Mouse (Mus musculus) right cerebral cortex, postnatal 10 days (tissue): ENCODE results near the gene Kmt2b.

Source experiments
- DNase-seq, 2 experiments: peaks; one replicate each; pipeline ENCODE4 v3.0.0; 2021; ENCODE audit warnings: low spot score in 2 of 2

Kmt2b gene

GRCm38 (mm10) chr7:30588676-30589434, at the start of gene Kmt2b:
Gene Kmt2b, minus strand, starts transcription at chr7:30588726.
- DNase-seq: peak; percentile 98

GRCm38 (mm10) chr7:30636395-30636794, 47.9 kb upstream of the Kmt2b start:
- DNase-seq: no peak

GRCm38 (mm10) chr7:30635752-30636151, 47.2 kb upstream of the Kmt2b start, which contains the start of gene Etv2:
Gene Etv2, minus strand, starts transcription at chr7:30635852.
- no peak for DNase-seq

- DNase-seq: peak in 1 of 2 experiments; percentile 40
These were observed 46.1 kb upstream of the Kmt2b start for GRCm38 (mm10) chr7:30634621-30635020.

- no peak for DNase-seq
These were observed 45.4 kb upstream of the Kmt2b start for GRCm38 (mm10) chr7:30633762-30634412.

GRCm38 (mm10) chr7:30629013-30629412, 40.5 kb upstream of the Kmt2b start:
- DNase-seq: no peak

- no peak for DNase-seq
These were observed 38.1 kb upstream of the Kmt2b start for GRCm38 (mm10) chr7:30626647-30627046.

GRCm38 (mm10) chr7:30625530-30626384, 37.2 kb upstream of the Kmt2b start, which contains the start of gene Cox6b1:
Gene Cox6b1, minus strand, starts transcription at chr7:30626151.
- peak; percentile 93 for DNase-seq

GRCm38 (mm10) chr7:30619202-30619601, 30.7 kb upstream of the Kmt2b start:
- no peak for DNase-seq

GRCm38 (mm10) chr7:30618658-30619057, 30.1 kb upstream of the Kmt2b start:
- DNase-seq: no peak

GRCm38 (mm10) chr7:30615049-30615760, 26.7 kb upstream of the Kmt2b start:
- DNase-seq: no peak

- DNase-seq: no peak
These were observed 25.9 kb upstream of the Kmt2b start for GRCm38 (mm10) chr7:30614454-30614853.

- peak in 1 of 2 experiments; percentile 56 for DNase-seq
These were observed 25.1 kb upstream of the Kmt2b start for GRCm38 (mm10) chr7:30613529-30614112.

- no peak for DNase-seq
These were observed 24.3 kb upstream of the Kmt2b start, which contains the start of gene Upk1a for GRCm38 (mm10) chr7:30612654-30613402. Gene Upk1a, minus strand, starts transcription at chr7:30612847.

GRCm38 (mm10) chr7:30610043-30610442, 21.5 kb upstream of the Kmt2b start:
- no peak for DNase-seq

GRCm38 (mm10) chr7:30608476-30608875, 19.9 kb upstream of the Kmt2b start:
- no peak for DNase-seq

- DNase-seq: peak in 1 of 2 experiments; percentile 56
These were observed 19.3 kb upstream of the Kmt2b start for GRCm38 (mm10) chr7:30607706-30608309.

- no peak for DNase-seq
These were observed 16.4 kb upstream of the Kmt2b start for GRCm38 (mm10) chr7:30604944-30605343.

- DNase-seq: no peak
These were observed 15.9 kb upstream of the Kmt2b start for GRCm38 (mm10) chr7:30604424-30604823.

GRCm38 (mm10) chr7:30602583-30602982, 14.1 kb upstream of the Kmt2b start:
- DNase-seq: no peak
